Mouse (Mus musculus): ENCODE data around the gene Fyn. TPM values are rescaled to one million over a fixed set of nuclear protein-coding genes. Genes with fewer than 3 reads are reported as not detected.

The Fyn gene
- polyA plus RNA-seq, 1 experiment from 2014 or later: 21.4 TPM

DNA sequence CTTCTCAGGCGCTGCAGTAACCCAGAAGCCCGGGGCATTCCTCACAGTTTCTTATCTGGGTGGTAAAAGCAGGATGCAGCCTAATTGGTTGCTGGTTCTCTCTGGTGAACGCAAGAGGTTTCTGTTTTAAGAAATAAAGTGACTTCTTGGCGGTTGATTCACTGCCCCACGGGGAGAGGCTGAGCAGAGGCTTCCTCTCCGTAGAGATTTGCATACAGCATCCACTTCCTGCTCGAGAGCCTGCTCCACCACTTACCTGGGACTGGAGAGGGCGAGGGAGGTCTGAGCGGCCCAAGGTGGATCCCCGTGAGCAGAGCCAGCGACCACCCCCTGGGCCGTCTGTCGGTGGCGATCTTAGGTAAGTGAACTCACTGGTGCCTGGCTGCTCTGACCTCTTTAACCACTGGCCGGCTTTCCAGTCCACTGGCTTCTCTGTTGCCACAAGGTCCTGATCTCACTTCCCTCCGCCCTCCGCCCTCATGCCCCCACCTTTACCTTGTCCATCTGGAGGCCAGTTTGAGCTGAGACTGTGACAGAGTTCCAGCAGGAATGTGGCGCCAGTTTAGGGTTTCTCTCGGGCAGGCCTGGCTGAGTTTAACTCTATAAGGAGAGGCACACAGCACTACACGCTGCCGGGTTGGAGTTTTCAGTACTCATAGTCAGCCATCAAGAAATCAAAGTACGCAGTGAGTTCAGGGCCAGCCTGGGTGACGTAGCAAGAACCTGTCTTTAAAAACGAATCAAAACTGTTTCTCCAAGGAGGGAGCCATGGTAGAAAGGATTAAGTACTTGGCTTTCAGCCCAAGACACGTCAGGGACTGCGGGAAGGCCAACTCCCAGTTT lies 244.6 kb downstream of the Fyn start:
- Histone ChIP-seq H3K4me1 (peaks cover 51% of the 10 kb centered on the region), H3K4me3 (peak overlapping the region; percentile 46), H3K9me3 (no peaks in the 10 kb centered on the region; the same call in 1 of the 2 replicates), H3K27ac (peak overlapping the region; percentile 99), H3K4me2 (peak overlapping the region; percentile 66), H3K9ac (peak overlapping the region; percentile 55), H3K36me3 (0 out of 2 replicates have a peak, but pooled peaks cover 3% of the 10 kb centered on the region), H3K27me3 (no peaks in the 10 kb centered on the region)
- 3% methylated on average over 26 of the region's 26 CpGs for WGBS
- peak; percentile 17; the same call in 1 of the 2 replicates for ATAC-seq (ENCODE audit: borderline replicate concordance, extremely low read depth, low FRiP score, low TSS enrichment)

DNA sequence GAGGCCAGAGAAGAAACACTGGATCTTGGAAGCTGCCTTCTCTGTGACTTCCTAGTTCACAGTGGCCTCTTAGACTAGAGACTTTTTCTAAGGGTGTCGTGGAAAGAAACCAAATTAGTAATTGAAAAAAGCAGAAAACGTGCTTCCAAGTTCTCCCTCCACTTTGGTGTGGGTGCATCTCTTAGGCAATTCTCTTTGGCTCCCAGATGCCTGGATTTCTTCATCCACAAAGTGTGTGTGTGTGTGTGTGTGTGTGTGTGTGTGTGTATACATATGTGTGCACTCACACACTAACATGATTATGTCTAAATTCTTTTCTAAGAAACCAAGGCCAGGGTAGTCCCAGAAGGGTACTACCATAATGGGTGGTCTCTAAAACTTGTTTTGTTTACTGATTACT lies 245.3 kb downstream of the Fyn start:
- Histone ChIP-seq H3K9me3 (no peaks in the 10 kb centered on the region), H3K4me3 (peak overlapping the region; percentile 46), H3K9ac (peak overlapping the region; percentile 55), H3K36me3 (no peaks in the 10 kb centered on the region), H3K27ac (peak overlapping the region; percentile 99), H3K27me3 (no peaks in the 10 kb centered on the region), H3K4me2 (peak overlapping the region; percentile 66), H3K4me1 (peaks cover 51% of the 10 kb centered on the region)
- peak; percentile 41; the same call in 1 of the 2 replicates for ATAC-seq (ENCODE audit: borderline replicate concordance, extremely low read depth, low FRiP score, low TSS enrichment)
- WGBS: 7% methylated on average over 2 of the region's 2 CpGs

DNA sequence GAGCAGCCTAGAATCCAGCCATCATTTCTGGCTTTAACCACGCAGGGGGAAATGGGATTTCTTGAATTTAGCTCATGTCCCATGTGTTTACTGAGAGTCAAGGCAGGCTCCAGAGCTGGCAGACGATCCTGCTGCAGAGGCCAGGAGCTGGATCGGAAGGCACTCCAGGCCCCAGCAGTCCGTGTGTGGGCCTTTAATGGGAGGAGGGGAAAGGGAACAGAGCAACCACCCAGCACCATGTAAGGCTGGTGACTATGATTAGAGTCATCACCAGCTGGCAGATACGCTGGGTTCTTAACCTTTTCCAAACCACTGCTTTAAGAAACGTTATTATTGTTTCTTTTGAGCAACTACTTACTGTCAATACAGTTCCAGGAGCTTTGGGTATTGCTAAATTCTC lies 246.0 kb downstream of the Fyn start:
- H3K36me3 ChIP-seq: no peaks in the 10 kb centered on the region
- peaks cover 51% of the 10 kb centered on the region for H3K4me1 ChIP-seq
- no peaks in the 10 kb centered on the region for H3K27me3 ChIP-seq
- peak overlapping the region; percentile 66 for H3K4me2 ChIP-seq
- WGBS: 9% methylated on average over 6 of the region's 6 CpGs
- peak; percentile 92 for ATAC-seq (ENCODE audit: borderline replicate concordance, extremely low read depth, low FRiP score, low TSS enrichment)
- H3K27ac ChIP-seq: peak overlapping the region; percentile 99
- no peaks in the 10 kb centered on the region for H3K9me3 ChIP-seq
- peak overlapping the region; percentile 46; the same call in 1 of the 2 replicates for H3K4me3 ChIP-seq
- peak overlapping the region; percentile 55; the same call in 1 of the 2 replicates for H3K9ac ChIP-seq

Other genes with a start within 250 kb of the Fyn start
- gene Fam229b, start 234.9 kb upstream of the Fyn start, polyA plus RNA-seq (2015; fragmentation: Nextera tagmentation; extraction: Ambion mirVana): 10.4 and 12.0 TPM in 2 replicates
- gene Tube1, start 234.9 kb upstream of the Fyn start, polyA plus RNA-seq (2015; fragmentation: Nextera tagmentation; extraction: Ambion mirVana): 18.8 and 20.2 TPM in 2 replicates
- gene Ccn6, start 205.1 kb upstream of the Fyn start, polyA plus RNA-seq (2015; fragmentation: Nextera tagmentation; extraction: Ambion mirVana): 0.21 and 0.40 TPM in 2 replicates
- 30.1 and 33.5 TPM in 2 replicates for gene Traf3ip2, start 244.1 kb downstream of the Fyn start, polyA plus RNA-seq (2015; fragmentation: Nextera tagmentation; extraction: Ambion mirVana)